Mouse (Mus musculus) limb, embryonic 11.5 days (tissue): ENCODE measurements around the gene Chga. TPM values are rescaled to one million over a fixed set of nuclear protein-coding genes. Genes with fewer than 3 reads are reported as not detected.

Experiments
- ATAC-seq: fragments of 200-750 bp; cut with Nextera tagmentation; 2 replicates; pipeline ENCODE4 v1.8.0; 2017; ENCODE audit warnings: low read depth; ENCODE audit not compliant: insufficient number of reproducible peaks, low FRiP score, low TSS enrichment
- DNase-seq: peaks from one replicate; pipeline ENCODE4 v3.0.0-alpha.2; 2015; ENCODE audit warnings: low spot score
- H3K27ac ChIP-seq: fragments of 300-500 bp; sonication (generic); replicated peaks from 2 replicates; pipeline ENCODE4 v1.5.1; 2014; ENCODE audit warnings: low read depth, mild to moderate bottlenecking, low read length
- H3K27me3 ChIP-seq: fragments of 300-500 bp; sonication (generic); 2 replicates; pipeline ENCODE4 v1.6.1; 2014; ENCODE audit warnings: mild to moderate bottlenecking, low read length, mixed read lengths; ENCODE audit not compliant: control insufficient read depth, insufficient read depth
- H3K36me3 ChIP-seq: fragments of 300-500 bp; sonication (generic); 2 replicates; pipeline ENCODE4 v1.6.1; 2014; ENCODE audit warnings: mild to moderate bottlenecking, low read length, moderate library complexity, mixed read lengths; ENCODE audit not compliant: control insufficient read depth, insufficient read depth
- H3K4me1 ChIP-seq: fragments of 300-500 bp; sonication (generic); 2 replicates; pipeline ENCODE4 v1.6.1; 2014; ENCODE audit warnings: low read length, mixed read lengths; ENCODE audit not compliant: control insufficient read depth, insufficient read depth
- H3K4me2 ChIP-seq: fragments of 300-500 bp; sonication (generic); 2 replicates; pipeline ENCODE4 v1.6.1; 2014; ENCODE audit warnings: low read depth, mild to moderate bottlenecking, moderate library complexity; ENCODE audit not compliant: severe bottlenecking
- H3K4me3 ChIP-seq: fragments of 300-500 bp; sonication (generic); 2 replicates; pipeline ENCODE4 v1.5.1; 2014; ENCODE audit warnings: low read depth, low read length
- H3K9ac ChIP-seq: fragments of 300-500 bp; sonication (generic); 2 replicates; pipeline ENCODE4 v1.6.1; 2014; ENCODE audit warnings: mild to moderate bottlenecking, low read length
- H3K9me3 ChIP-seq: fragments of 300-500 bp; sonication (generic); 2 replicates; pipeline ENCODE4 v1.6.1; 2016; ENCODE audit warnings: low read length; ENCODE audit not compliant: control insufficient read depth
- WGBS: fragments of 180-500 bp; shearing (Covaris S2); extraction: QIAGEN DNeasy Blood & Tissue Kit; methylation state at CpG from one replicate; pipeline ENCODE4 v1.1.7; 2014; 5-methylcytosine and 5-hydroxymethylcytosine counted together
- polyA plus RNA-seq: library from polyadenylated mRNA; unstranded; fragments of >200 nt; fragmentation: Nextera tagmentation; extraction: Ambion mirVana; gene quantifications from 2 replicates; pipeline ENCODE4 v1.2.1, GENCODE M21; 2014

The Chga gene
- polyA plus RNA-seq, 1 experiment from 2014 or later, result 0.23 TPM

- 92% methylated on average over 8 of the region's 8 CpGs for WGBS
- no peak for ATAC-seq
- H3K9ac ChIP-seq, result no peak overlapping the region
- H3K9me3 ChIP-seq, result no peaks in the 10 kb centered on the region
- H3K27ac ChIP-seq, result no peak overlapping the region
- peaks cover 4% of the 10 kb centered on the region; the same call in 1 of the 2 replicates for H3K4me1 ChIP-seq
- no peak overlapping the region for H3K4me2 ChIP-seq
- DNase-seq, result no peak
- H3K36me3 ChIP-seq, result no peaks in the 10 kb centered on the region
- no peaks in the 10 kb centered on the region for H3K27me3 ChIP-seq
- no peak overlapping the region for H3K4me3 ChIP-seq
These were observed 52.3 kb downstream of the Chga start for GRCm38 (mm10) chr12:102607066-102607465.

DNA sequence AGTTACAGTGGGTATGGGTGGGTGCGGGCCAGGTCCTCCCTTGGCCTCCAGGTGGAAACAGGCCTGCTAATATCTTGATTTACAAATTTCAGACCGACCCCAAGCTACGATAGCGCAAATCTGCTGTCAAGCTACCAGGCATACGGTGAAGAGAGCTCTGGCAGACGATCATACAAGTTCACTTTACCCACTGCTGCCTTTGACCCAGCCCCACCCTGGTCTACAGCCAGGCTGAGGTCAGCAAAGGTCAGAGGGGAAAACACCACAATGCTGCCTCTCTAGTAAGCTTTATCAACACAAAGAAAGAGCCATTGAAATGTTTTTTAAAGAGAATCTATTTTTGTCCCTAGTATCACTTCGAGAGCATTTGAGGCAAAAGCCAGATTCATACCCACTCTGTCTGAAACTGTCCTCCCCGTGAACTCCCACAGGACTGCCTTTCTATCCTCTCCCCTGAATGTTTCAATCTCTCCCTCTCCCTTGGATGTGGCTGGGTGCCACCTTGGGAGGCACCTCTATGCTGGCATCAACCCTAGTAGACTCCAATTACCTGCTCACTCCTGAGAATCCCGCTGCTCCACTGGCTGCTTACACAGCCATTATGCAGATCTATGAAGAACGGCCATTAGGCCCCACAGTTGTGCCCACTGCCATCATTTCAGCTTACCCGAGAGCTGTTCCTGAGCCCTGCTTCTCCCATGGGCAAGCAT lies 53.2 kb downstream of the Chga start:
- no peaks in the 10 kb centered on the region for H3K36me3 ChIP-seq
- no peaks in the 10 kb centered on the region for H3K27me3 ChIP-seq
- no peak for ATAC-seq
- H3K27ac ChIP-seq, result no peak overlapping the region
- H3K9ac ChIP-seq, result no peak overlapping the region
- no peak overlapping the region for H3K4me2 ChIP-seq
- H3K9me3 ChIP-seq, result no peaks in the 10 kb centered on the region
- no peaks in the 10 kb centered on the region for H3K4me1 ChIP-seq
- no peak for DNase-seq
- no peak overlapping the region for H3K4me3 ChIP-seq
- 84% methylated on average over 11 of the region's 11 CpGs for WGBS

DNA sequence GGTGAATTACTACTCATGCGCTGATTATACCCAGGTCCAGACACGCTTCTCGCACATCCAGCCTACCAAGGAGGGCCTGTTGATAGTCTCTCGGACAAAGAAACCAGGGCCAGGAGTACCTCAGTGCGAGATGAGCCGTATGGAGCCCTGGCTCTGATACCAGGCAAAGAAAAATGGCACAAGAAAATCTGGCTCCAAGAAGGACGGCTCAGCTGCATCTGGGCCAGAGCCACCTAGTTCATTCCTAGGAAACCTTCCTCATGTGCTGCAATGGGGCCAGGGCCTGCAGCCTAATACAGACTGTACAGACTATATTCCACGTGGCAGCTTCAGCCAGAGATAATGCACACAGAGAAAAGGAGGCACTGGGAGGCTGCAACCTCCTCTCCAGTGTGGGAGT lies 56.2 kb downstream of the Chga start:
- Histone ChIP-seq H3K4me1 (no peaks in the 10 kb centered on the region), H3K4me2 (no peak overlapping the region), H3K9me3 (no peaks in the 10 kb centered on the region), H3K27me3 (no peaks in the 10 kb centered on the region), H3K4me3 (no peak overlapping the region), H3K27ac (no peak overlapping the region), H3K36me3 (no peaks in the 10 kb centered on the region), H3K9ac (no peak overlapping the region)
- ATAC-seq (no peak), DNase-seq (no peak)
- WGBS, result 91% methylated on average over 8 of the region's 8 CpGs

DNA sequence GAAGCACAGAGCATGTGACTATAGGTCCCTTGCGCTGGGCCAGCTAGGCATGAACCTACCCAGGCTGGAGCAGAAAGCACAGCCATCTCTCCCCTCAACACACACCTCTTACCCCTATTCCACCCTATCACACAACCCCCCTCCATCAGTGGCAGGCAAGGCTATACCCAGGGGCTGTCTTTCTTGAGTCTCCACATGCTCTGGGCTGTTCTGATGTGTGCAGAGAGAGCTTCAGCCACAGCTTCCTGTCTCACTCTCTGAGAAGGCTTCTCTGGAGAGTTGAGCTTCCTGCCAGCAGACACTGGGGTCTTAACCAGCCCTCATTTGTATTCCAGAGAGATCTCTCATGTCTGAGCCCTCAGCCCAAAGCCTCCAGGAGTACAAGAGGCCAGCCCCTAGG lies 57.7 kb downstream of the Chga start:
- no peaks in the 10 kb centered on the region for H3K27me3 ChIP-seq
- H3K4me1 ChIP-seq, result peaks cover 12% of the 10 kb centered on the region
- H3K27ac ChIP-seq, result no peak overlapping the region
- ATAC-seq, result no peak
- 84% methylated on average over 1 of the region's 1 CpGs for WGBS
- no peak overlapping the region for H3K4me3 ChIP-seq
- no peak overlapping the region for H3K9ac ChIP-seq
- no peak overlapping the region for H3K4me2 ChIP-seq
- H3K36me3 ChIP-seq, result no peaks in the 10 kb centered on the region
- H3K9me3 ChIP-seq, result no peaks in the 10 kb centered on the region
- DNase-seq, result no peak

DNA sequence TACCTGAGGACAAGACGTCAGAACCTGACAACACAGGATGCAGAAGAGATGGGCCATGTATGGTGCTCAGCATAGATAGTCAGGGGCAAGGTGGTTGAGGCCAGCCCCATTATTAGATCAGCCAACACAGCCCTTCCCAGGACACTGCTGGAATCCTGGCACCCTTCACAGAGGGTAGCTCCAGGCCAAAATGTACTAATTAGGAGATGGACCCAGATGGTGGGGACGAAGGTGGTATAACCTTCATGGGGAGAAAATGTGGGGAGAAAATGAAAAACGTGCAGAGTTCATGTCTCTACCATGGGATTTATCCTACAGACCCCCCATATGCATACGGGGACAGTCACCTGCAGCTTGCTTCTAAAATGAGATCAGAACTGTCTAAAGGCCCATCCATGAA lies 58.6 kb downstream of the Chga start:
- H3K9me3 ChIP-seq, result no peaks in the 10 kb centered on the region
- 91% methylated on average over 4 of the region's 4 CpGs for WGBS

More for the DNA sequence above, 58.6 kb downstream of the Chga start:
- no peaks in the 10 kb centered on the region for H3K27me3 ChIP-seq
- no peak for ATAC-seq
- H3K4me1 ChIP-seq, result peaks cover 14% of the 10 kb centered on the region
- H3K27ac ChIP-seq, result no peak overlapping the region
- no peak overlapping the region for H3K4me2 ChIP-seq
- H3K4me3 ChIP-seq, result no peak overlapping the region
- no peak for DNase-seq
- no peak overlapping the region for H3K9ac ChIP-seq
- H3K36me3 ChIP-seq, result no peaks in the 10 kb centered on the region

Other genes starting within 250 kb of the Chga start
- gene Lgmn, start 115.2 kb upstream of the Chga start, polyA plus RNA-seq, result 48.1 and 50.0 TPM in 2 replicates
- 36.0 and 36.6 TPM in 2 replicates for gene Golga5, start 85.8 kb upstream of the Chga start, polyA plus RNA-seq
- 7.4 and 7.7 TPM in 2 replicates for gene Itpk1, start 150.0 kb downstream of the Chga start, polyA plus RNA-seq
- gene Moap1, start 188.7 kb downstream of the Chga start, polyA plus RNA-seq, result 33.9 and 36.2 TPM in 2 replicates
- 9.7 and 10.7 TPM in 2 replicates for gene Tmem251, start 188.8 kb downstream of the Chga start, polyA plus RNA-seq
- gene Gm28051, start 202.8 kb downstream of the Chga start, polyA plus RNA-seq, result 0.40 TPM in 1 of 2 replicates, not detected in the other
- gene Gon7, start 202.8 kb downstream of the Chga start, polyA plus RNA-seq, result 43.7 and 43.9 TPM in 2 replicates
- gene Ubr7, start 203.0 kb downstream of the Chga start, polyA plus RNA-seq, result 58.6 and 59.2 TPM in 2 replicates
- gene Gm20604, start 203.7 kb downstream of the Chga start, polyA plus RNA-seq, result 35.8 and 36.8 TPM in 2 replicates